Mouse (Mus musculus) small intestine, adult 2 months (tissue): ENCODE results near the gene Pycard.

Experiments used
- CTCF ChIP-seq: fragments of 200-500 bp; IDR thresholded peaks from 2 replicates; pipeline ENCODE4 v1.5.1; 2012; ENCODE audit warnings: low read depth, mild to moderate bottlenecking, control low read depth, inconsistent platforms, low read length, moderate library complexity, mixed read lengths; ENCODE audit not compliant: insufficient replicate concordance, insufficient read length; ENCODE audit errors: extremely low read depth
- POLR2A ChIP-seq: fragments of 200-500 bp; IDR thresholded peaks from 2 replicates; pipeline ENCODE4 v1.6.1; 2012; ENCODE audit warnings: low read depth, mild to moderate bottlenecking, control low read depth, inconsistent platforms, low read length, moderate library complexity

DNA sequence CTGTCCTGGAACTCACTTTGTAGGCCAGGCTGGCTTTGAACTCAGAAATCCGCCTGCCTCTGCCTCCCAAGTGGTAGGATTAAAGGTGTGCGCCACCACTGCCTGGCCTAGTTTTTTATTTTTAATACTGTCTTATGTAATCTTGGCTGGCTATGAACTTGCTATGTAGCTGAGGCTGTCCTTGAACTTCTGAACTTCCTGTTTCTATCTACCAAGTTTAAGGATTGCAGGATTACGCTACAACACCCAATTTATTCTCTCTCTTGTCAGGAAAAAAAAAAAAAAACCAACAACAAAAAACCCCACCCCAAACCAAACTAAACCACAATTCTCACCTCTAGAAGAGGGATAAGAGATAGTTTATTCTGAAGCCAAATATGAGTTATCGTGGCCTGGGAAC lies 39.9 kb upstream of the Pycard start:
- TF ChIP-seq CTCF, result no peak
- TF ChIP-seq POLR2A, result no peak
